Mouse (Mus musculus) midbrain, embryonic 11.5 days (tissue): ENCODE data around the gene Shmt2. TPM values are rescaled to one million over a fixed set of nuclear protein-coding genes. Genes with fewer than 3 reads are reported as not detected.

ENCODE experiments used
- ATAC-seq: fragments of 200-750 bp; cut with Nextera tagmentation; 2 replicates; pipeline ENCODE4 v1.8.0; 2017; ENCODE audit warnings: moderate TSS enrichment, moderate library complexity; ENCODE audit not compliant: low FRiP score
- DNase-seq: peaks from one replicate; pipeline ENCODE4 v3.0.0; 2015; ENCODE audit warnings: low spot score; ENCODE audit errors: missing footprints
- H3K27ac ChIP-seq: fragments of 300-500 bp; sonication (generic); 2 replicates; pipeline ENCODE4 v1.5.1; 2014; ENCODE audit warnings: low read depth, low read length
- H3K27me3 ChIP-seq: fragments of 300-500 bp; sonication (generic); 2 replicates; pipeline ENCODE4 v1.6.1; 2014; ENCODE audit warnings: mild to moderate bottlenecking, low read length, moderate library complexity, mixed read lengths; ENCODE audit not compliant: control insufficient read depth, insufficient read depth
- H3K36me3 ChIP-seq: fragments of 300-500 bp; sonication (generic); 2 replicates; pipeline ENCODE4 v1.6.1; 2014; ENCODE audit warnings: mild to moderate bottlenecking, low read length, moderate library complexity, mixed read lengths; ENCODE audit not compliant: control insufficient read depth, insufficient read depth
- H3K4me1 ChIP-seq: fragments of 300-500 bp; sonication (generic); 2 replicates; pipeline ENCODE4 v1.6.1; 2014; ENCODE audit warnings: low read length; ENCODE audit not compliant: control insufficient read depth, insufficient read depth
- H3K4me2 ChIP-seq: fragments of 300-500 bp; sonication (generic); 2 replicates; pipeline ENCODE4 v1.6.1; 2014; ENCODE audit warnings: mild to moderate bottlenecking, moderate library complexity
- H3K4me3 ChIP-seq: fragments of 300-500 bp; sonication (generic); 2 replicates; pipeline ENCODE4 v1.5.1; 2014; ENCODE audit warnings: low read depth, low read length
- H3K9ac ChIP-seq: fragments of 300-500 bp; sonication (generic); 2 replicates; pipeline ENCODE4 v1.6.1; 2014; ENCODE audit warnings: low read length
- H3K9me3 ChIP-seq: fragments of 300-500 bp; sonication (generic); 2 replicates; pipeline ENCODE4 v1.6.1; 2016; ENCODE audit warnings: low read length; ENCODE audit not compliant: control insufficient read depth
- WGBS: fragments of 180-500 bp; shearing (Covaris S2); extraction: QIAGEN DNeasy Blood & Tissue Kit; methylation state at CpG from one replicate; pipeline ENCODE4 v1.1.7; 2014; 5-methylcytosine and 5-hydroxymethylcytosine counted together
- polyA plus RNA-seq: library from polyadenylated mRNA; unstranded; fragments of >200 nt; fragmentation: Nextera tagmentation; extraction: Ambion mirVana; gene quantifications from 2 replicates; pipeline ENCODE4 v1.2.1, GENCODE M21; 2014

Shmt2 gene
- polyA plus RNA-seq, 1 experiment from 2014 or later, result 74.8 TPM

DNA sequence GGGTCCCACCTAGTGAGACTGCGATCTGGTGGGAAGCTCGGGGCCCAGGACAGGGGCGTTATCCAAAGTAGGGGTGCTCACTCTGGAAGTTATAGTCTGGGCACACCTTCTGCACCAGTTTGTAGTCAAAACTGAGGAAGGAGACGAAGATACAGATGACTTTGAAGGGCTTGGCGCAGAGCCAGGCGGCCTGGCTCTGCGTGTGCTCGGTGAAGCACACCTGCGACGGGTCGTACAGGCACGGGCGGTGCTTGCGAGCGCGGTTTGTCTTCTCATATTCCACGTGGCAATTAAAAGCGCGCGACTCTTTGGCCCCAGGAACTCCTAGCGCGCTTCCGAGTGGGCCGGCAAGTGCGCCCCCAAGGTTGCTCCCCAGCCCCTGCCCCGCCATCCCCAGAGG, 3.8 kb upstream of the Shmt2 start:
- ATAC-seq, result no peak
- Histone ChIP-seq H3K4me1 (peaks cover 36% of the 10 kb centered on the region), H3K36me3 (no peaks in the 10 kb centered on the region), H3K9ac (no peak overlapping the region), H3K4me2 (peak overlapping the region; percentile 38), H3K9me3 (no peaks in the 10 kb centered on the region), H3K27ac (no peak overlapping the region), H3K4me3 (peak overlapping the region; percentile 20), H3K27me3 (peaks cover 74% of the 10 kb centered on the region)
- 2% methylated on average over 26 of the region's 26 CpGs for WGBS
- DNase-seq, result no peak

DNA sequence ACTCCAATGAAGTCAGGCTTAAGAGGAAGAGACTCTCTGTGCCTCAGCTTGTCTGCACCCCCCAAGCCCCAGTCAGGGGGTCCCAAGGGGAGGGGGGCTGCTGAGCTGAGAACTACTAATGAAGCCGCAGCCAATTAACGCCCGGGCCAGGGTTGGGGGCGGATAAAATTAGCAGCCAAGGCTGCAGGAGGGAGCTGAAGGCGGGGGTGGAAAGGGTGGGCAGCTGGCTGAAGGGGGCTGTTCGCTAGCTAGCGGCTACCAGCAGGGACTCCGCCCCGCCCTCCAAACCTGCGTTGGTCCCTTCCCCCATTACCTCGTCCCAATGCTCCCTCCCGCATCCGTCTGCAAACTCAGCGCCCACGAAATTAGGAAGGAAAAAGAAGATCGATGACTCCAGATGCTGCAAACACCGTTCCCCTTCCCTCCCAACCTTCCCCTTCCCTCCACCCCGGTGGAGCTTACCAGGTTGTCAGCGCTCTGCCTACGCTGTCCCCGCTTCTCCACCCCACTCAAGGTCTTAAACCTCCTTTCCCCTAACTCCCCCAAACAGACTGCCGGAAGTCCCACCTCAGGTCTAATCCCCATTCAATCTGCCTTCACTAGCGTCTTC, 2.5 kb upstream of the Shmt2 start:
- WGBS, result under 1% methylated on average over 22 of the region's 23 CpGs
- Histone ChIP-seq H3K4me3 (0 out of 2 replicates have a peak overlapping the region, but pooled peaks have one; percentile 1), H3K27me3 (peaks cover 61% of the 10 kb centered on the region), H3K9me3 (no peaks in the 10 kb centered on the region), H3K27ac (no peak overlapping the region), H3K4me1 (peaks cover 38% of the 10 kb centered on the region), H3K9ac (peak overlapping the region; percentile 12; the same call in 1 of the 2 replicates), H3K36me3 (no peaks in the 10 kb centered on the region), H3K4me2 (no peak overlapping the region)
- DNase-seq (peak; percentile 90), ATAC-seq (no peak)

DNA sequence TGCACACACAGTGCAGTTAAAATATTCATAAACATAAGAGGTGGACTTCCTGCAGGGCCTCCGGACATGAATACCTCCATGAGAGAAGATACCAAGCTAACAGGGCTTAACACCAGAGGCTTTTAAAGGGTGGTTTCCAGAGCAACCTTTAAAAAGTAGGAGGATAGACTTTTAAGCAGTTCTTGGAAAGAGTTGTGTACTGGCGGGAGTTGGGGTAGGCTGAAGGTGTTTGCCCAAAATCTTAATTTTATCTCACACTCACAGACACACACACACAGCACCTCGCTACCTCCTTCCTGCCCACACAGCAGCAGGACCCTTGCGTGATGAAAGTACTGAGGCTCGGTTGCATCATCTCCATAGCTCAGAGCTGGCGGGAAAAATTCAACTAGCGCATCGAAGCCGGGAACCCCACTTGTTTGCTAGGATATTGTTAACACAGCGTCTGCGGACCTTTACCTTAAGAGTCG, 598 bp downstream of the Shmt2 start:
- no peak for DNase-seq
- 13% methylated on average over 12 of the region's 12 CpGs for WGBS
- peaks cover 27% of the 10 kb centered on the region for H3K4me1 ChIP-seq
- H3K27ac ChIP-seq, result no peak overlapping the region
- H3K9me3 ChIP-seq, result no peaks in the 10 kb centered on the region
- H3K27me3 ChIP-seq, result peaks cover 34% of the 10 kb centered on the region
- peak overlapping the region; percentile 56 for H3K4me2 ChIP-seq
- ATAC-seq, result peak; percentile 4; the same call in 1 of the 2 replicates
- H3K4me3 ChIP-seq, result peak overlapping the region; percentile 37
- H3K9ac ChIP-seq, result peak overlapping the region; percentile 52
- peaks cover 10% of the 10 kb centered on the region for H3K36me3 ChIP-seq

DNA sequence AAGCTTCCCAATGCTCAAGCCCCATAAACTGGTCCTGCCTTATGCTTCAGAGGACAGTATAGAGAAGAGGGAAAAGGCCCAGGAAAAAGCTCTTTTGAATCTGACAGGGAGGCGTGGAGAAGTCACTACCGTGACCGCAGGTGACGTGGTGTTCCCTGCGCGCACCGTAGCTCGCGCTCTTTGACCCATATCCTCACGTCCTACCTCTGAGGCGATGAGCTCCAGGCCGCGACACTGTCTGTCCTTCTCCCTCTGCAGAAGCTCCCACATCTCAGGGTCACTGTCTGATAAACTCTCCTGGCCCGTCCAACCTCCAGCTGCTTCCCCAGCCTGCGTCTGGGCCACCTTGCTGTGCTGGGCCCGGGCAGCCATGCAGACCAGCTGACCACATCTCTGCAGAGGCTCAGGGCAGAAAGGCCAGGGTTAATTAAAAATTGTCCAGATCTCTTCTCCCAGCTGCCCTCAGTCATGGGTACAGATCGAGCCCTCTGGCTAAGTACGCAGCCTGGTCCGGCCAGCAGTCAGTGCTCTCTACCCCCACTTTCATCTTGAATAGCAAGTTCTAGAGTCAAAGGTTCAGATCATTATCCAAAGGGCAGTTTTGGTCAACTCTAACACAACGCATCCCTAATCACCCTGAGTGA, 1.4 kb downstream of the Shmt2 start:
- Histone ChIP-seq H3K27me3 (peaks cover 26% of the 10 kb centered on the region), H3K9me3 (no peaks in the 10 kb centered on the region), H3K4me2 (peak overlapping the region; percentile 56), H3K27ac (no peak overlapping the region), H3K36me3 (peaks cover 10% of the 10 kb centered on the region), H3K9ac (peak overlapping the region; percentile 52; the same call in 1 of the 2 replicates), H3K4me1 (peaks cover 28% of the 10 kb centered on the region), H3K4me3 (0 out of 2 replicates have a peak overlapping the region, but pooled peaks have one; percentile 37)
- ATAC-seq, result no peak
- DNase-seq, result no peak
- 84% methylated on average over 20 of the region's 20 CpGs for WGBS

DNA sequence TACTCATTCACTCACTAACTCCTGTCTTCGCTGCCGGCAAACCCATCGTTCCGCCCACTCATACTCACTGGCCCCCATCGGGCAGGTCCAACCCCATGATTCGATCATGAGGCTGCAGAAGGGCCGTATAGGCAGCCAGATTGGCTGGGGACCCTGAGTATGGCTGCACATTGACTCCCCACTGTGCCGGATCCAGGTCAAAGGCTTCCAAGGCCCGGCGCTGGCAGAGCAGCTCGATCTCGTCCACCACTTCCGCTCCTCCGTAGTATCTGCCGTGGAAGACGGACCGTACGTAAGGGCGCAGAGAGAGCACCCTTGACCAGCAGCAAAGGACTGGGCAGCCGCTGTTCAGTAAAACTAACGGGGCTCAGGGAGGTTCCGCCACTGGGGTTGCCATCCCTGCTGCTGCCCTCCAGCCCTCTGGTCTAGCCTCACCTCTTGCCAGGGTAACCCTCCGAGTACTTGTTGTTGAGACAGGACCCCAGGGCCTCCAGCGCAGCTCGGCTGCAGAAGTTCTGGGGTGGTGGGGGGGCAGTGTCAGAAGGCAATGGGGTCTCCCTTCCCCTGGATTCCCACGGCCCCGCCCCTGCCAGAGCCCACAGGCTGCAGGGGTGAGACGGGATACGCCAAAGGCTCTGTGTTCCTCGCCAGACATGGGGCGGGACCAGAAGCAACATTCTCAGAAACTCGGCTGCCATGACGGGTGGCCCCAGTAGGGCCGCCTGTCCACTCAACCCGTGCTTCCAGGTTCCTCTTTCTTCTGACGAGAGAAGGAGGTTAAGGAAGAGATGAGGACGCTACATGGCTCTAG, 2.1 kb downstream of the Shmt2 start:
- Histone ChIP-seq H3K36me3 (peaks cover 10% of the 10 kb centered on the region), H3K27ac (no peak overlapping the region), H3K27me3 (peaks cover 21% of the 10 kb centered on the region), H3K9ac (no peak overlapping the region), H3K4me3 (no peak overlapping the region), H3K9me3 (no peaks in the 10 kb centered on the region), H3K4me1 (peaks cover 36% of the 10 kb centered on the region), H3K4me2 (no peak overlapping the region)
- DNase-seq (no peak), ATAC-seq (no peak)
- 92% methylated on average over 37 of the region's 37 CpGs for WGBS

DNA sequence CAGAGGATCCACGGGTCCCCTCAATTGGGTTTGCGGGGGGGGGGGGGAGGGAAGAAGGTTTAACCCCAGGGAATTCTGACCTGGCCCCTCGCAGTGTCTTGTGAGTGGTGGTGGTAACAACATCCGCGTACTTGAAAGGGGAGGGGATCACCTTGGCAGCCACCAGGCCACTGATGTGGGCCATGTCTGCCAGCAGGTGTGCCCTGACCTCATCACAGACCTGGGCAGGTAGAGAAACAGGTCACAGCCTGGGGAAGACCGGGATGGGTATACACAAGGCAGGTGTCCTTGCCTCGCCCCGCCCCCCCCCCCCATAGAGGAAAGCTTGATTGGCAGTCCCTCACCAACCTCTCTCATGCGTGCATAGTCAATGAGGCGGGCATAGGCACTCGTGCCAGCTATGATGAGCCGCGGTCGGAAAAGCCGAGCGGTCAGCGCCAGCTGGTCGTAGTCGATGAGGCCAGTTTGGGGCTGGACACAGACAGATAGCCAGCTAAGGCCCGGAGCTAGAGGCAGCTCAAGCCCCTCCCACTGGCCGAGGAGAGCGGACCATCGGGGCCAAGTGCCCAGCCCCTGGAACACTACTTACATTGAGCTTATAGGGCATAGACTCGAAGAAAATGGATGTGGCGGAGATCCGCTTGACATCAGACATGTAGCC, 3.1 kb downstream of the Shmt2 start:
- Histone ChIP-seq H3K4me3 (no peak overlapping the region), H3K27me3 (peaks cover 21% of the 10 kb centered on the region), H3K4me1 (peaks cover 44% of the 10 kb centered on the region), H3K9me3 (no peaks in the 10 kb centered on the region), H3K27ac (no peak overlapping the region), H3K36me3 (peaks cover 10% of the 10 kb centered on the region), H3K4me2 (no peak overlapping the region), H3K9ac (no peak overlapping the region)
- ATAC-seq, result no peak
- 92% methylated on average over 26 of the region's 26 CpGs for WGBS
- DNase-seq, result no peak

DNA sequence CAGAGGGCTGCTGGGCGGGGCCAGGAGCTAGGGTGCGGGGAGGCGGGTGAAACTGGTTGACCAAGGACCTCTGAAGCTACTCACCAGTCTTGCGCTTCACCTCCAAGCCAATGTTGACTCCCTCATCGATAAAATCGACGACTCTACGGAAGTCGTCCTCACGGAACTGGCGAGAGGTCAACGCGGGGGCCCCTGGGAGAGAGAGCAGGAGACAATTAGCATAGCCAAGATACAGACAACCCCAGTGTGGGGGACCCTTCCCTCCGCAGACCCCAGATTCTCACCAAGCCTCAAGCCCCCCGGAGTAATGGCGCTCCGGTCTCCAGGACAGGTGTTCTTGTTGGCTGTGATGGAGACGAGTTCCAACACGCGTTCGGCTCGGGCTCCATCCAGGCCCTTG, 4.3 kb downstream of the Shmt2 start:
- Histone ChIP-seq H3K4me3 (no peak overlapping the region), H3K36me3 (peaks cover 10% of the 10 kb centered on the region), H3K27me3 (peaks cover 25% of the 10 kb centered on the region), H3K27ac (no peak overlapping the region), H3K9me3 (no peaks in the 10 kb centered on the region), H3K9ac (no peak overlapping the region), H3K4me2 (no peak overlapping the region), H3K4me1 (peaks cover 55% of the 10 kb centered on the region)
- ATAC-seq (no peak), DNase-seq (no peak)
- WGBS, result 90% methylated on average over 22 of the region's 22 CpGs

DNA sequence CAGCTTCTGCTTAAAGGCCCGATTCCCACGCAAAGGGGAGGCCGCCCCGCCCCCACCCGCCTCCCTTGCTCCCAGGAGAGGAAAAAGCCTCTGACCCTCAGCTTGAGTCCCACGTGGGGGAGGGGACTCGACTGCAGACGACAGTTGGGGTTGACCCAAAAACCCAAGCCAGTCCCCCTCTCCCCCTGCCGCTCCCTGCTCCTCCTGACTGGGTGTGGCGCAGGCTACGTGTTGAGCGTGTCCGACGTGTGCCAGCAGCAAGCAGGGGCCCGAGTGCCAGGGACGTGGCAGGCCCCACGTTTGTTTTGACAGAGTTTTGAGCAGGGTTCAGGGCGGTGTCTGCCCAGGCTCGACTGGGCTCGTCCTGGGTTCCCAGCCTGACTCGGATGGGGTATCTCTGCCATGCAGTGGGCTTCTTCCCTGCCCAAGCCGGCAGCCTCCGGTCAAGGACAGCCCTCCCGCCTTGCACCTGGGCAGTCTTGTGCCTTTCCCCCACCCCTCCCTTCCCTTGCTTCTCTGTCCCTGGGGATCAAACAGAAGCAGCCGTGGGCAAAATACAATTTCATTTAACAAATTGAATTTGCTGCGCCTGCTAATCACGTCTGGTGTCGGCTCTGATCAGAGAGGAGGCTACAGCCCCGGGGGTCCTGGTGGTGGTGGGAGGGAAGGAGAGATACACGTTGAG, 5.5 kb downstream of the Shmt2 start:
- H3K4me1 ChIP-seq, result peaks cover 62% of the 10 kb centered on the region
- peak; percentile 92 for DNase-seq
- ATAC-seq, result no peak
- WGBS, result 8% methylated on average over 30 of the region's 30 CpGs
- H3K9ac ChIP-seq, result peak overlapping the region; percentile 21; the same call in 1 of the 2 replicates
- no peak overlapping the region for H3K4me3 ChIP-seq
- no peaks in the 10 kb centered on the region for H3K9me3 ChIP-seq
- H3K27ac ChIP-seq, result no peak overlapping the region; the same call in 1 of the 2 replicates
- peaks cover 10% of the 10 kb centered on the region for H3K36me3 ChIP-seq
- peak overlapping the region; percentile 29; the same call in 1 of the 2 replicates for H3K4me2 ChIP-seq
- H3K27me3 ChIP-seq, result peaks cover 29% of the 10 kb centered on the region
